Mouse (Mus musculus) limb, embryonic 14.5 days (tissue): ENCODE data around the gene Yeats4. TPM values are rescaled to one million over a fixed set of nuclear protein-coding genes. Genes with fewer than 3 reads are reported as not detected.

Experiments used
- ATAC-seq: fragments of 200-750 bp; cut with Nextera tagmentation; 2 replicates; pipeline ENCODE4 v1.8.0; 2017; ENCODE audit warnings: low read depth, moderate number of reproducible peaks, moderate TSS enrichment; ENCODE audit not compliant: low FRiP score
- DNase-seq: peaks from one replicate; pipeline ENCODE4 v3.0.0-alpha.2; 2015; ENCODE audit warnings: low spot score
- H3K27ac ChIP-seq: fragments of 300-500 bp; sonication (generic); replicated peaks from 2 replicates; pipeline ENCODE4 v1.5.1; 2014; ENCODE audit warnings: low read depth, mild to moderate bottlenecking, low read length, moderate library complexity, mixed read lengths
- H3K27me3 ChIP-seq: fragments of 300-500 bp; sonication (generic); 2 replicates; pipeline ENCODE4 v1.6.1; 2014; ENCODE audit warnings: low read length, mixed read lengths; ENCODE audit not compliant: control insufficient read depth, insufficient read depth
- H3K36me3 ChIP-seq: fragments of 300-500 bp; sonication (generic); 2 replicates; pipeline ENCODE4 v1.6.1; 2014; ENCODE audit warnings: mild to moderate bottlenecking, low read length, moderate library complexity, mixed read lengths; ENCODE audit not compliant: control insufficient read depth, insufficient read depth
- H3K4me1 ChIP-seq: fragments of 300-500 bp; sonication (generic); 2 replicates; pipeline ENCODE4 v1.6.1; 2014; ENCODE audit warnings: antibody characterized with exemption, low read length, mixed read lengths; ENCODE audit not compliant: control insufficient read depth, insufficient read depth
- H3K4me2 ChIP-seq: fragments of 300-500 bp; sonication (generic); replicated peaks from 2 replicates; pipeline ENCODE4 v1.6.1; 2014; ENCODE audit warnings: low read depth, mild to moderate bottlenecking, low read length, moderate library complexity; ENCODE audit not compliant: severe bottlenecking
- H3K4me3 ChIP-seq: fragments of 300-500 bp; sonication (generic); replicated peaks from 2 replicates; pipeline ENCODE4 v1.5.1; 2014; ENCODE audit warnings: low read length
- H3K9ac ChIP-seq: fragments of 300-500 bp; sonication (generic); 2 replicates; pipeline ENCODE4 v1.6.1; 2014; ENCODE audit warnings: mild to moderate bottlenecking, low read depth, low read length, moderate library complexity; ENCODE audit not compliant: severe bottlenecking
- H3K9me3 ChIP-seq: fragments of 300-500 bp; sonication (generic); 2 replicates; pipeline ENCODE4 v1.6.1; 2016; ENCODE audit warnings: low read length; ENCODE audit not compliant: control insufficient read depth
- POLR2A ChIP-seq: fragments of 200-500 bp; IDR thresholded peaks from 2 replicates; pipeline ENCODE4 v1.8.0; 2012; ENCODE audit warnings: inconsistent platforms, mild to moderate bottlenecking, moderate library complexity, borderline replicate concordance; ENCODE audit not compliant: insufficient read depth, insufficient read length; ENCODE audit errors: extremely low read depth
- WGBS: fragments of 180-500 bp; shearing (Covaris S2); extraction: QIAGEN DNeasy Blood & Tissue Kit; methylation state at CpG from one replicate; pipeline ENCODE4 v1.1.7; 2014; 5-methylcytosine and 5-hydroxymethylcytosine counted together
- polyA plus RNA-seq, 2 experiments: library from polyadenylated mRNA; depleted of rRNA in 1 of 2; stranded (reverse) in 1 of 2; unstranded in 1 of 2; fragments of >200 nt; fragmentation: Nextera tagmentation in 1 of 2; extraction: Ambion mirVana in 1 of 2; gene quantifications; 2 replicates each; pipeline versions ENCODE4 v1.2.1 to v1.2.3; 2012 to 2014

Gene Yeats4
- polyA plus RNA-seq, 2 experiments = 71.6 to 72.1 TPM

DNA sequence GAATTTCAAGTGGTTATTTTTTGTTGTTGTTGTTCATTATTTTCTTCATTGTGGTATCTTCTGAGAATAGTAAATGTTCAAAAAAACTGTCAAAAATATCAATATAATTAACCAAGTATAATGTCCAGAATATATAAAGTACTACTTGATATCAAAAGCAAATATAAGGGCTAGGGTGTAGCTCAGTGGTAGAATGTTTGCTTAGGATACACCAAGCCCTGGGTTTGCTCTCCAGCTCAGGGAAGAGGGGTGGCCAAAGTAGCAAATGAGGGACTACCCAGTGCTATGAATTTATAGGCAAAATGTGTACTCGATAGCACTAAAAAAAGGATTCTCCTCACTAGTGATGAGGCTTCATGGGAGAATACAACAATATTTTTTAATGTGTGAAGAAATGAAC lies 51.2 kb downstream of the Yeats4 start:
- Histone ChIP-seq H3K9ac (no peak overlapping the region), H3K36me3 (no peaks in the 10 kb centered on the region), H3K4me3 (no peak overlapping the region), H3K27ac (no peak overlapping the region), H3K4me2 (no peak overlapping the region), H3K4me1 (no peaks in the 10 kb centered on the region), H3K9me3 (no peaks in the 10 kb centered on the region), H3K27me3 (no peaks in the 10 kb centered on the region)
- no peak for TF ChIP-seq POLR2A
- 97% methylated on average over 1 of the region's 1 CpGs for WGBS
- DNase-seq (no peak), ATAC-seq (no peak)

GRCm38 (mm10) chr10:117172069-117172468 lies 52.2 kb downstream of the Yeats4 start:
- H3K9ac ChIP-seq = no peak overlapping the region
- no peak for DNase-seq
- no peaks in the 10 kb centered on the region for H3K9me3 ChIP-seq
- no peaks in the 10 kb centered on the region for H3K4me1 ChIP-seq
- no peak for TF ChIP-seq POLR2A
- no peaks in the 10 kb centered on the region for H3K27me3 ChIP-seq
- H3K36me3 ChIP-seq = no peaks in the 10 kb centered on the region
- 0 out of 2 replicates have a peak overlapping the region, but pooled peaks have one; percentile 19 for H3K27ac ChIP-seq
- H3K4me3 ChIP-seq = no peak overlapping the region
- ATAC-seq = no peak
- WGBS = 39% methylated on average over 3 of the region's 3 CpGs
- no peak overlapping the region for H3K4me2 ChIP-seq

- WGBS = 73% methylated on average over 11 of the region's 11 CpGs
- Histone ChIP-seq H3K4me1 (no peaks in the 10 kb centered on the region), H3K4me2 (no peak overlapping the region), H3K27ac (no peak overlapping the region), H3K9ac (no peak overlapping the region), H3K36me3 (no peaks in the 10 kb centered on the region), H3K4me3 (no peak overlapping the region), H3K9me3 (no peaks in the 10 kb centered on the region), H3K27me3 (no peaks in the 10 kb centered on the region)
- no peak for ATAC-seq
- no peak for DNase-seq
- TF ChIP-seq POLR2A = no peak
Observed at GRCm38 (mm10) chr10:117166785-117167425, 57.4 kb downstream of the Yeats4 start.

Other genes starting within 250 kb of the Yeats4 start
- gene Best3, start 238.2 kb downstream of the Yeats4 start, polyA plus RNA-seq (2012; rRNA removed) = 3.1 and 3.3 TPM in 2 replicates
- 0.79 and 1.4 TPM in 2 replicates for gene Best3, start 238.2 kb downstream of the Yeats4 start, polyA plus RNA-seq (2014; fragmentation: Nextera tagmentation; extraction: Ambion mirVana)
- gene Lrrc10, start 179.2 kb downstream of the Yeats4 start, polyA plus RNA-seq (2012; rRNA removed) = 0.09 and 0.12 TPM in 2 replicates
- gene Lrrc10, start 179.2 kb downstream of the Yeats4 start, polyA plus RNA-seq (2014; fragmentation: Nextera tagmentation; extraction: Ambion mirVana) = not detected in 2 replicates
- gene Cct2, start 160.7 kb downstream of the Yeats4 start, polyA plus RNA-seq (2012; rRNA removed) = 207 and 231 TPM in 2 replicates
- gene Cct2, start 160.7 kb downstream of the Yeats4 start, polyA plus RNA-seq (2014; fragmentation: Nextera tagmentation; extraction: Ambion mirVana) = 253 and 262 TPM in 2 replicates
- 36.6 and 44.1 TPM in 2 replicates for gene Frs2, start 76.0 kb downstream of the Yeats4 start, polyA plus RNA-seq (2012; rRNA removed)
- gene Frs2, start 76.0 kb downstream of the Yeats4 start, polyA plus RNA-seq (2014; fragmentation: Nextera tagmentation; extraction: Ambion mirVana) = 29.1 and 32.8 TPM in 2 replicates
- not detected in 2 replicates for gene 9530003J23Rik, start 14.2 kb upstream of the Yeats4 start, polyA plus RNA-seq (2012; rRNA removed)
- not detected in 2 replicates for gene 9530003J23Rik, start 14.2 kb upstream of the Yeats4 start, polyA plus RNA-seq (2014; fragmentation: Nextera tagmentation; extraction: Ambion mirVana)
- 37.7 and 38.7 TPM in 2 replicates for gene Lyz2, start 57.8 kb upstream of the Yeats4 start, polyA plus RNA-seq (2012; rRNA removed)
- 95.7 and 105 TPM in 2 replicates for gene Lyz2, start 57.8 kb upstream of the Yeats4 start, polyA plus RNA-seq (2014; fragmentation: Nextera tagmentation; extraction: Ambion mirVana)
- gene Lyz1, start 68.4 kb upstream of the Yeats4 start, polyA plus RNA-seq (2012; rRNA removed) = 0.14 and 0.33 TPM in 2 replicates
- gene Lyz1, start 68.4 kb upstream of the Yeats4 start, polyA plus RNA-seq (2014; fragmentation: Nextera tagmentation; extraction: Ambion mirVana) = not detected in 2 replicates
- gene Cpsf6, start 155.5 kb upstream of the Yeats4 start, polyA plus RNA-seq (2012; rRNA removed) = 119 and 137 TPM in 2 replicates
- gene Cpsf6, start 155.5 kb upstream of the Yeats4 start, polyA plus RNA-seq (2014; fragmentation: Nextera tagmentation; extraction: Ambion mirVana) = 144 and 153 TPM in 2 replicates